Mouse (Mus musculus) liver (tissue): ENCODE measurements around the gene Pla2g6.

Experiments used
- DNase-seq: peaks from one replicate; pipeline ENCODE4 v3.0.0-alpha.2; 2020; ENCODE audit warnings: mixed read lengths

The Pla2g6 gene

DNA sequence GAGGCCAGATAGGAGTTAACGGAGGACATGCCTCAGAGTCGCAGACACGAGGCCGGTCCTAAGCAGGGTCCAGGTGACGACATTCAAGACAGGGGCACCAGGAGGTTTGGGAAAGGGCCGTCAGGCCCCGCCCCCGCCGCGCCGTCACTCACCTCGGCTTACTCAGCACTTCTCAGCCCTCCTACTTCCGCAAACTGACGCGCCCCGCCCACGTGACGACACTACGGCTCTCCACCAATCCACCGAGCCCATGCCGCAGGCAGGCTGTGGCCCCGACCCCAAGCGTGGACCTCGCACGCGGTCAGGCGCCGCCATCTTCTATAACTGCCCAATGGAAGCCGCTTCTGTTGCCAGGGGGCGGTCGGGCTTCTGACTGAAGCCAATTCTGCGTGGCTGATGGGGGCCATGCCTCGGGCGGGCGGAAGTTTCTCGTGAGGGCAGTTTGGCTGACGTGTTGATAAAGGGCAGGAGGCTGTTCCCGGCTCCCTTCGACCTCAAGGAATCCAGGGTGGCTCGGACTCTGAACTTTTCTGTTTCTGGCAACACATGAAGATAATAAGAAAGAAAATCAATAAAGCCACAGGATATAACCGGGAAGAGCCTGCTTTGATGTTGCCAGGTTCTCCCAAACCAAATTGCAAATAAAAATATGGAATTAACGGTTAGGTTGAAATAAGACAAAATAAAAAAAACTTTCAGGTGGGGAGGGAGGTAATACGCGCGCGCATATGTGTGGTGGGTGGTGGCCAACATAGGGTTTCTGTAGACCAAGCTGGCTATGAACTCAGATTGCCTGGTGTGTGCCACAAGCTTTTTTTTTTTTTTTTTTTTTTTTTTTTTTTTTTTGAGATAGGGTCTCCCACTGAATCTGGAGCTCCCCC is at the start of gene Pla2g6:
Gene Pla2g6, minus strand, starts transcription at position 333 of the 881 bp plus-strand sequence.
- peak; percentile 99 for DNase-seq

DNA sequence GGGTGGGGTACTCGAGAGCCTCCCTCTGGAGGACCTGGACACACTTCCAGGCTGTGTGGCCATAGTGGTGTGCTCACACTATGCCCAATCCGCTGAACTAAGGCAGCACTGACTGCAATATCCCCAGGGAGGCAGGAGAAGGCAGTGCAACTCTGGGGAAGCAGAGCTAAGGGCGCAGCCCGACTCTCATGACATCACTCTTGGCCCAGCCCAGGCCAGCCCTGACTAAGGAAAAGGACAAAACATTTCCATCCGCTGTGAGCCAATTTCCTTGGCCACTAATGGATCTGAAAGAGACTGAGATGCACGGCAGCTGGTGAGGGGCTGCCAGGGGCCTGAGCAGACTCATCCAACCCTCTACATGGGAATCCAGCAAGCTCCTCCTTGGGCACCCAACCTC is 49.5 kb upstream of the Pla2g6 start:
- DNase-seq = no peak

GRCm38 (mm10) chr15:79374760-79375159 is 46.6 kb upstream of the Pla2g6 start:
- DNase-seq = no peak

DNA sequence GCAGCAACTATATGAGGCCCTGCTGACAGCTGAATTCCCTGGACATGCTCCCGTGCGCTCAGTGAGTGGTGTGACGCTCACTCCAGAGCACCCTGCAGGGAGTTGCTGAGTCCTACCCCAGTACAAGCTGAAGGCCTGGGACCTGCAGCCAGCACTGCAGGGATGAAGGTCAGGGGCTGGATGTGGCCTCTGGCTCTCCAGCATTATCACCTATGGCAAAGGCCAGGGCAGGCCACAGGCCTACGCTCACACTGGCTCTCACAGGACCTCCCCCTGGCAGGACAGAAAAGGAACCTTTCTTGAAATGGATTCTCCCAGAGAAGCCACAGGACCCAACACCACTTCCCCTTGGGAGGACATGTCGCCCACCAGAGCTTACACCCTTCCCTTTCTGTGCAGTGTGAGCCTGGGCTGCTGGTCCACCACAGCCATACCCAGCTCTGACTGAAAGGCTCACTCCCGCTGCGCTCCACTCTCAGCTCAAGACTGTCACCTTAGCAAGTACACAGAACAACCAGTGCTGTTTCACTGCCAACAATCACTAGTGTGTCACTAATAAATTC is 42.2 kb upstream of the Pla2g6 start:
- DNase-seq = no peak

DNA sequence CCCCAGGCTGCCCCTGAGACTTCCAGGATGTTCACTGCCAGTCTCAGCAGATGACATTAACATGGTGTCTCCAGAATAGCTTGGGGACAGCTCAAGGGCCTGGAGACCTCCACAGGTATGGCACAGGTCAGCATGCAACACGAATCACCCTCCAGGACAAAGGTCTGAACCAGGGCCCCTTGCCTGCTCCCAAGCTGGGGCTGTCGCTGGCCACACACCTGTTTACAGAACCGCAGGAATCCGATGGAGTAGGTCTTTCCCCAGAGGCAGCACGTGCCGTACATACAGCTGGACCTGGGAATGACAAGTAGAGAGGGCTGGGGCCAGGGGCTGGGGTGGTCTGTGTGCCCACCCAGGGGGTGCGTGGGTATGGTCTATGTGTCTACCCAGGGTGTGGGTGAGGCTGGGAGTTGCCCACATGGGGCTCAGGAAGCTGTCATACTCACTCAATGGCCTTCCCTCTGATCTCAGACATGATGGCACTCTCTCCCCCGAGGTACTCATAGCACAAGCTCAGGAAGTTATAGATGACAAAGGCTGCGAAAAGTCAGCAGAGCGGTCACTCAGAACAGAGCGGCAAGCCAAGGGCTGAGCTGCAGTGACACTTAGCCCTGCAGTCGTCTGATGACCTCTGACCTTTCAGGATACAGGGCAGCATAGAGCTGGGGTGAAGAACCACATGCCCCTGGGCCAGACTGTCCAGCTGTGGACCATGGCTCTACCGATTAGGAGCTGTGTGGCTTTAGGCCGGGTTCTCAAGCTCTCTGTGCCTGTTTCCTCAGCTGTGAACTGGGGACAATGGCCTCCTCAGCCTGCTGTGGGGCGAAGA is 41.5 kb upstream of the Pla2g6 start:
- DNase-seq = no peak

GRCm38 (mm10) chr15:79368861-79369440 is 40.8 kb upstream of the Pla2g6 start:
- no peak for DNase-seq

DNA sequence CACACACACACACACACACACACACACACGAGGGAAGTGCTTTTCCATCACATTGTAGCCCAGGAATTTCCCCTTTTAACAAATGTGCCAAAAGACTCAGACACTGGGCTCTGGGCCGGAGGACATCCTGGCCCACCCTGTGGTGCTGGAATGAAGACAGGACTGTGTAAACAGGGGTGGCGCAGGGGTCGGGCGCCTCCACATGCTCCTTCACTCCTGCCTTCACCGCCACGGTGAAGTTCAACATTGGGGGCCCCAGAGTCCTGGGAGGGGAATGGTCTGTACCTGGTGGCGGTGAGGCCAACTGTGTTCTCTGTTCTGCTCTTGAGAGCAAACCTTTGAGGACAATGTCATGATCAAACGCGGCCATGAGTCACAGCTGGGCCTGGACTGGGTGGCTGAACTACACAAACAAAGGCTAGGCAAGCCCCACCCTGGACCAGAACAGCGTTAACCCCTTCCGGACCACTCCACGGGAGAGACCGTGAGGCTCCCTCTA is 40.2 kb upstream of the Pla2g6 start:
- DNase-seq = peak; percentile 51

GRCm38 (mm10) chr15:79366402-79366801 is 38.2 kb upstream of the Pla2g6 start:
- no peak for DNase-seq

- DNase-seq = no peak
Measured at GRCm38 (mm10) chr15:79365068-79365467, 36.9 kb upstream of the Pla2g6 start.

DNA sequence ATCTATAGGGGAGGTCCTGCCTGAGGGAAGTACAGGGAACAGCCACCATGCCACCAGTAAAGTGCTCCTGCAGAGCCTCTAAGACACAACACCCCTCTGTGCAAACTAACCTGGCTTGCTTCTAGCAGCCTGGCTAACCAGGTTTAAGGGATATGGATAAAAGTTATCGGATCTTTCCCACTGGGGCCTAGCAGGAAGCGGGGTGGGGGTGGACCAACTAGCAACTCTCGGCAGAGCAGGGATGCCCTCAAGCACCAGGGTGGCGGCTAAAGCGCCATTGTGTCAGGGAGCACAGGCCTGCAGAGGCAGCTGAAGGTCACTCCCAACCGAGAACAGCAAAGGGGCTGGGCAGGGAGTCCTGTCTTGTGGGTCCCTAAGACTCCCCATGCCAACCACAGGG is 35.9 kb upstream of the Pla2g6 start:
- DNase-seq = no peak

GRCm38 (mm10) chr15:79361023-79361422 is 32.8 kb upstream of the Pla2g6 start:
- DNase-seq = no peak

DNA sequence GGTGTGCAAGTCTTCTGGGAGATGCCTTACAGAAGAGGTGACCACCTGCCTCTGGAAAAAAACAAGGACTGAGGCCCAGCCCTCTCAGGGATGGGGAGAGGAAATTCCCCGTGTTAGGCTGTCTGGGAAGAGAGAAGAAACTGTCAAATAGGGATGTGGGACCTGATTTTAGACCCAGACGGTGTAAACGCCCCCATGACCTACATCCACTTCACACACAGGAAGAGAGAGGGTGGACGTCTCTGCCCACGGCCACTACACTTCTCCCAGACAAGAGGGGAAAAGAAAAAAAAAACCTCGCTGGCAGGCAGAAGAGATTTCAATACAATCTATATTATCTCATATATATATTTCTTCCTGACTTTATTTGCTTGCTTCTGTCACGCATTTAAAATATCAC is 32.2 kb upstream of the Pla2g6 start:
- DNase-seq = no peak

GRCm38 (mm10) chr15:79359954-79360353 is 31.8 kb upstream of the Pla2g6 start:
- no peak for DNase-seq

- DNase-seq = no peak
Measured at GRCm38 (mm10) chr15:79357974-79358690, 29.9 kb upstream of the Pla2g6 start.

GRCm38 (mm10) chr15:79357036-79357911 is 29.1 kb upstream of the Pla2g6 start:
- DNase-seq = peak; percentile 87

GRCm38 (mm10) chr15:79356481-79356880 is 28.3 kb upstream of the Pla2g6 start:
- no peak for DNase-seq

GRCm38 (mm10) chr15:79354619-79355018 is 26.4 kb upstream of the Pla2g6 start:
- no peak for DNase-seq

DNA sequence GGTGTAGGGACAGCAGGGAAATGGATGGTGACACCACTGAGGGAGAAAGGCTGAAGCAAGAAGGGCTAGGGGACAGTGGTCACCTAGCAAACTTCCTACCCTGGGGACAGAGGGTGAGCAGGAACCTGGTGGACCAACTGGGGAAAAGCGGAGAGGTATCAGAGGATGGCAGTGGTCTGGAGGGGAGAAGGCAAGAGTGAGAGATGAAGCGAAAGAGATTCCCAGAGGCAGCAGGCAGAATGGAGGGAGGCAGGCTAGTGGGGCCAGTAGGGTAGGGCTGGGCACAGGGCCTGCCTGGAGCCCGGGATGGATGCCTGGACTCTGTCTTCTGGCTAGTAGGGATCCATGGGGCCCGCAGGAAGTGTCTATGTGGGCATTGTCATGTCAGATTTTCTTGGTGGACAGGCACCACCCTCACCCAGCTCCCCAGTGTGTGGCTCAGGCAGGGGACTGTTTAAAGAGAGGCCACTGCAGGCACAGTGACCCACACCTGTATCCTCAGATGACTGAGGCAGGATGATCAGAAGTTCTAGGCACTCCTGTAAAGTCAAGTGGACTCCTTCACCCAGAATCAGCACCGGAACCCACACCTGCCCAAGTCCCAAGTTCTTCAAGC is 25.6 kb upstream of the Pla2g6 start:
- DNase-seq = no peak

DNA sequence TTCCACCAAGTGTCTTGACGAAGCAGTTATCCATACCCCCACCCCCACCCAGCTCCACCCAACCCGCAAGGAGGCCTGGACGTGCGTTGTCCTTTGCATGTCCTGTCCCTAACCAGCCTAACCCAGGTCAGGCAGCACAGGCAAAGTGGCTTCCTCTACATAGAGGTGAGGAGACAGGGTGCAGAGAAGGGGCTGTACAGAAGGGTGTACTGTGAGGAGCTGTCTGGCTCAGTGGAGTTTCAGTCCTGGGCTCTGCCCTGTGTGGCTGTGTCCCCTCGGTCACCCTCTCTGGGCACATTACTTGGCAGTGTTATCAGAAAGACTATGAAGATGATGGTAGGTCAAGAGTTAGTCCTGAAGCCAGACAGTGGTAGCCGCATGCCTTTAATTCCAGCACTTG is 24.3 kb upstream of the Pla2g6 start:
- DNase-seq = no peak

GRCm38 (mm10) chr15:79351331-79351767 is 23.2 kb upstream of the Pla2g6 start:
- DNase-seq = no peak

GRCm38 (mm10) chr15:79350866-79351265 is 22.7 kb upstream of the Pla2g6 start:
- DNase-seq = no peak
